Mouse (Mus musculus) neutrophil, adult 5-6 weeks (primary cell): ENCODE results near the gene Gm5089. TPM values are rescaled to one million over a fixed set of nuclear protein-coding genes. Genes with fewer than 3 reads are reported as not detected.

Experiments
- ATAC-seq: fragments of 151-379, 151-347 bp; 2 replicates; pipeline ENCODE4 v1.8.0; 2017; ENCODE audit warnings: mild to moderate bottlenecking, moderate TSS enrichment; ENCODE audit not compliant: insufficient number of reproducible peaks, poor library complexity, low FRiP score, severe bottlenecking; ENCODE audit errors: extremely low read depth
- total RNA-seq: library from RNA; stranded (forward); fragments of 200-1000 nt; gene quantifications from 2 replicates; pipeline ENCODE4 v1.2.3, GENCODE M21; 2017

Gene Gm5089
- total RNA-seq, result not detected in 2 replicates

DNA sequence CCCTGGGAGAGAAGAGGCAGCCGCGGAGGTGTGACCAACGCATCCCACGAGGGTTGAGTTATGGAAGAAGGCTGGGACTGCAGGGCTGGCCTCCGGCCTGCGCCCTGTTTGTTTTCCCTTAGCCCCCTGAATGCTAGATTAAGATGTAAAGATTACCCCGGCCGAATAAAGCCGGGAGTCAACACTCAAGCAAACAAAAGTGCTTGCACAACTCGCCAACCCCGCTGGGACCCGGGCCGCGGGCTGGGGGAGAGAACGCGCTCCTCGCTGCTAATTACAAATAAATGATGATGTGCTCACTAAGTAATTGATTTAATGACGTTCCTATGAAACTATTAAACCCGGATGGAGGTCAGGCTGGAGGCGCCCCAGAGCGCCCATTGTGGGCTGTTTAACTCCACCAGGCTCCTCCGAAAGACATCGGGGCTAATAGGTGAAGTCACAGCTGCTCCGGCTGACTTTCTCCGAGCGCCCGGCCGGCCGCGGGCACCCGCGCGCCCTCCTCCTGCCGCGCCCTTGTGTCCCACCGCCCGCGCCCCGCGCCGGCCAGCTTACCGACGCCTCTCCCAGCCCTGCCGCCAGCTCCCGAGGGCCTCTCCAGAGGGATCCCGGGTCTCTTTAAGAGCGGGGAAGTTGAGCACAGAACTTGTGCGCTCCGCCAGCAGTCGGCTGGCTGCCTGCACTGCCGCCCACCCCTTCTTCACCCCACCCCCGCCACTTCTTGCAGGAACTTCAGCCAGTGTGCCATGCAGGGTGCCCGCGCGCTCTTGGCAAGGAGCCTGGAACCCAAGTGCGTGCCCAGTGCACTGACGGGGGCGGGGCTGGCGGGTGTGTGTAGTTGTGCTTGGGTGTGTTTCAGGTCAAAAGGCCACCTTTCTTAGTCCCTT, at the start of gene Gm5089:
Gene Gm5089 (minus strand): TSS at position 620 of the 887 bp plus-strand sequence.
- ATAC-seq, result no peak

DNA sequence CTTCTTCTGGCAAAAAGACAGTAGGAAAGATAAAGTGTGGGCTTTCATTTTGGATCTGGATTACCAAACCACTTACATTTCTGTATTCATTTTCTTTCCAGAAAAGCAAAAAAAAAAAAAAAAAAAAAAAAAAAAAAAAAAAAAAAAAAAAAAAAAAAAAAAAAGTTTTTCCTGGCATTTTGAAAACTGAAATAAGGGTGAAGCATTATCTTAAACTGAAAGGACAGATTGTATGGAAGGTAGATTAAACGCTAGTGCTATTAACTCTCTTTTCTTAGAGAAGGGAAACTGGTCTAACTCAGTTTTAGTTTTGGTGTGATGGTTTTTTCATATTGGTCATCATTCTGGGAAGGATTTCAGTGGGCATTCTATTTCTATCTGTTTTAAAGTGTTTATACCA, 41.1 kb upstream of the Gm5089 start:
- ATAC-seq, result no peak

DNA sequence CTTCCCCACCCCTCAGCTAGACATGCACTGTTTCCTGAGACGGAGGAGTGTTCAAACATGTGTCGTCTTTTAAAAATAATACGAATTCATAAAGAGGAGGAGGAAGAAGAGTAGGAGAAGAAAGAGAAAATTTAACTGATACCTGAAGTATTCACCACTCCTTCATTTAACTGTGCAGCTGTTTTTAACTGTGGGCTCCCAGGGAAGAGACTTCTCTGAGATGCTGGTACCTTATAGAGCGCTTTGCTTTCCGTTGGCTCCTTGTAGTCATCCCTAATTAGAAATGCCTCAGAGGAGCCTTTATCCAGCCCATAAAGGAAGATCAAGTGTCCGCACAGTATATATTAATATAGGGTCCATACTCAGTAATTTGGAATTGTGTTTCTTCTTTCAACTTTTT, 40.6 kb upstream of the Gm5089 start:
- no peak for ATAC-seq

DNA sequence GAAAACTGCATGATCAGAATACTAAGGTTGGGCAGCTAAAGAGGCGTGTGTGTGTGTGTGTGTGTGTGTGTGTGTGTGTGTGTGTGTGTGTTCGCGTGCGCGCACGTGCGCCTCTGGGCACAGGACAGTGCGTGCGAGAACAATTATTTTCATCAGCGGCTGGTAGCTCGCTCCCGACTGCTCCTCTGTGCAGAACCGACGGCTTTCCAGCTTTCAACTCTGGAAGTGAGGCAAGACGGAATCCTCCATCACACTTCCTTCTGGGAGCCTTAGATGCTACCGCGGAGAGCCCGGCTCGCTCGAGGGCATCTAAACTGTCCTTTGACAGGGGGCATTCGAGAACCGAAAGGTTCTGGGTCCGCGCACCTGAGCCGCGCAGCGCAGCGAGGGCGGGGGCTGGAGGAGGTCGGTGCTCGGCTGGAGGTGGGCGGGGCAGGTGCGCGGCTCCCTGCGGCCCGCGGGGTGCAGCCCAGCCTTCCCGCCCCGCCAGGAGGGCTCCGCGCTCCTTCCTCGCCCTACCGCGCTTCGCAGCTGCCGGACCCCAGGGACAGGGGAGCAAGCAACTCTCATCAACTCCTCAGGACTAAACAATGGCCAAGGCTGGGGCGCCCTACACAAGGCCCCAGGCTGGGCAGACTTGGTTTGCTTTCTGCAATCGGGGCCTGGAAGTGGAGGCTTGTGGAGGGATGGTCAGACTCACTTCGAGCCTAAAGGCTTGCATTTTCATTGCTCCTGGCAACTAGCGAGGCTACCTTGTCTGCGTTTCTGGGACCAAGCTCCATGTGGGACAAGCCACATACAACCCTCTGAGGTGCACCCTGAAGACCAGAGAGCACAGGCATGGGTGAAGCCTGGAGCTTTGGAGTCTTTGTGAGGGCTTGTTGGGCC, 39.8 kb upstream of the Gm5089 start, which contains the start of gene Gm10837:
Gene Gm10837 (plus strand): TSS at position 146 of the 888 bp plus-strand sequence.
- ATAC-seq, result 0 out of 2 replicates have a peak, but pooled peaks have one; percentile 1

DNA sequence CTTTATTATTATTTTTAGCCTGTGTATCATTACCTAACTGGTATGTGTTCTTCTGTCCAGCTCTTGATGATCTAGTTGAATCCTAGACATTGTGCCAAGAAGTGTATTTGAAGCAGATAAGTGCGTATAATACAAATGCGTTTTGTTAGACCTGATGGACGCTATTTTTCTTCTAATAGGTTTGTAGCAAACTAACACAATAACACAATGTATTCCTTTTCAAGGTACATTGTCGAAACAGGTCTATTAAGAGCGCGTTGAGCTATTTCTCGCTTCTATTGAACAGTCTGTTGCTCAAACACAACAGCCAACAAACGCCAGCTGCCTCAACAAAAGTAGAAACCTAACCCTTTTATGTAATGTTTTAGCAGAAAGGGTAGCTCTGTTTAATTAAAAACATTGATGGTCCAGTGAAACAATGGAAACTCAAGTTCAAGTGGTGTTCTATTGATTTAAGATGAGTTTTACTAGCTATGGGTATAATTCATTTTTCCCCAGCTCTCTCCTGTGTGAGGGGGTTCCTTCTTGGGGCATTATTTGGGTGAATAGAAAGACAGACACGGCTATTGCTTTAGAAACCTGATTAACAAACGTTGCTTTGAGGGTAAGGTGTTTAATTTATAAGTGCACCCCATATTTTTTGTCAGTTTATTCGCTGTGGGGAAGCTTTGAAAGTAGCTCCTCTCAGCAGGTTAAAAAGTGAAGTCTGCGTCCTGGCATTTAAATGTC, 38.9 kb upstream of the Gm5089 start:
- no peak for ATAC-seq

DNA sequence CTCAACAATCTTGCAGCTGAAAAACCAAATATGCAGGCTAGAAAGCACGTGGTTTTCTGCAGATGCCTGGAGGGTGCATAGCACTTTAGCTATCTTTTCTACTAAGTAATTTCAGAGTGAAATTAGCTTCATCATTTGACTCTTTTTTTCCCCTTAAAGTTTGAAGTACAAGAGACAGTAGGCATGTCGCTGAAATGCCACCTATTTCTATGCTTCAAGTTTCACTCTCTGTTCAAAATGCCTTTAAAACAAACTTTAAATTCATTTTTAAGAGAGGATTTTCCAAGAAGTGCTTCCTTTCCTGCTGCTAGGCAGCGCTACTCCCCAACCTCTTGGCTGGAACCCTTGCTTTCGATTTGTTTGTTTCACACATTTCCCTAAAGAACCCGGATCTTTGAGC, 38.1 kb upstream of the Gm5089 start:
- no peak for ATAC-seq

DNA sequence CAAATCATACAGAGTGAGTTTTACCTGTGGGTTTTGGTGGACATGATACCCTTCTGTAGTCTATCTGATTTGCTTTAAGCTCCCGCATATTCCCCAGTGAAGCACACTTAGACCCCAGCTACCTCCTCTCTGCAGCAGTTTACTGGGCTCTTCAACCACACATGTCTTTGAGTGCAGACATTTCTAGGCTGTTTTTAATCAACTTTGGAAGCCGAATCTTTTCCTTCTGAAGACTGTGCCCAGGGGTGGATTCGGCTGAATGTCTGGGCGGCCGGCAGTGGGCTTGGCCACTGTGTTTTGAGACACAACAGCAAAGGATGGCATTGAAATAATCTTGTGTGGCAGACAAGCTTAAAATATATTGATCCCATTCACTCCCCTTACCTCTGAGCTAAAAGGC, 36.5 kb upstream of the Gm5089 start:
- ATAC-seq, result no peak

DNA sequence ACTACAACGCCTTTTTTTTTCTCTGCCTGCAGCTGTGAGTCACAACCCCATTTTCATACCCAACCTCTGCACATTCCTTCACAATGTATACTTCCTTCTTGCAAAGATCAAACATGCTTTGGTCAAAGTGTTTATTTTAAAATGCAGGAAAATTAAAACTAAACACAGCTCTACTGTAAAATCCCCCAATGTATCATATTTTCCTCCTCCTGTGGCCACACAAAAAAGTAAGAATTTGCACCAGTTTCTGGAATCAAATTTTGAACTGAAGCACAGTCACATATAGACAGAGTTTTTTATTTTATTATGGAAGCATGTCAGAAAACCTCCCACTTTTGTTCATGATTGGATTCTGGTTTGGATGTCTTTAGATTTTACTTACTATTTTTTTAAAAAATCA, 35.7 kb upstream of the Gm5089 start:
- ATAC-seq, result no peak

DNA sequence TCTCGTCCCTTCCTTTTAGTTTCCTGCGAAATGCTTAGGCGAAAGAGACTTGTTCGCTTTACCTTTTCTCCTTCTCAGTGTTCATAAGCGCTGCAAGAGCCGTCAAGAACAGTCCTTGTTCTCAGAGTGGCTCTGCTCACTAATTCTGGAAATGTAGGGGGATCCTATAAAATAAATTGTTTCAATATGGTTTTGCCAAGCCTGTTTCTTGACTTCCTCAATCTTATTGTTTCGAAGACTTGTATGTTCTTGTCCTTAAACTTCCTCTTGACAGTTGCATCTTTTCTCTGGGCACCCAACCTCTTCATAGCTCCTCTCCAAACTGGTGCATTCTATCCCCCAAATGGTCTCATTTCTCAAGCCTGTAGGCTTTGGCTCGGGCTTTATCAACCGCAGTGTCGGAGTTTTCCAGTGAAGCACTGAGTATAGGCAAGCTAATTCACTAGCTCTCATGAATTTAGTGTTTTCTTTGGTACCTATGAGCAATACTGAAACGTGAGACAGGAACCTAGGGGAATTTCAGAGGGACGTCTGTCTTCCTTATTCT, 34.8 kb upstream of the Gm5089 start:
- no peak for ATAC-seq

DNA sequence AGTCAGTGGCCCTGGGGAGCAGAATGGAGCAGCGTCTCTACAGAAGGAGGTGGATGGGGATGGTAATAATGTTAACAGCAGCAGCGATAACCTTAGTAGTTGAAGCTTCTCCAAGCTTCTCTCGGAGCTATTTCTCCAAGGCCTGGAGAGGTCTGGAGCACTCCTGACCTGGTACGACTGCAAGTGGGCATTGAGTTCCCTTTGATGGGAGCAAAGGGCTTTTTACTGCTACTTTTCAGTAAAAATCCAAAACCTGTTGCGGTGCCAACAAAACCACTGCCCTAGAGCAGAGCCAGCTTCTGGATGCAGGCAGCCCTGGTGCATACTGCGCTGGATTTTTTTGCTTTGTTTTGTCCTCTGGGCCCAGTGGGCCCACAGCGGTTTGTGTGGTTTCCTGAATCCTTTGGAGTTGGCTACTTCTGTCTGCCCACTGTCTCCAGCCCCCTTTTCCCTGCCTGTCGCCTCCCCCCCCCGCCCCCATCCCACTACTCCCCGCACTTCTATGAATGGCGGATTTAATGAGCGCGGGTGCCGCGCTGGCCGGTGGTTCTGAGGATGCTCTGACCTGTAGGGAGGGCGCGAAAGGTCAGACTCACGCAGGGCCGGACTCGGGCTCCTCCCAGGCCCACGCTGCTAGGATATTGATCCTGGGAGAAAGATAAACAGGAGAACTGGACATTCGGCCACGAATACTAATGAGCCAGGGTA, 34.1 kb upstream of the Gm5089 start:
- ATAC-seq, result no peak

DNA sequence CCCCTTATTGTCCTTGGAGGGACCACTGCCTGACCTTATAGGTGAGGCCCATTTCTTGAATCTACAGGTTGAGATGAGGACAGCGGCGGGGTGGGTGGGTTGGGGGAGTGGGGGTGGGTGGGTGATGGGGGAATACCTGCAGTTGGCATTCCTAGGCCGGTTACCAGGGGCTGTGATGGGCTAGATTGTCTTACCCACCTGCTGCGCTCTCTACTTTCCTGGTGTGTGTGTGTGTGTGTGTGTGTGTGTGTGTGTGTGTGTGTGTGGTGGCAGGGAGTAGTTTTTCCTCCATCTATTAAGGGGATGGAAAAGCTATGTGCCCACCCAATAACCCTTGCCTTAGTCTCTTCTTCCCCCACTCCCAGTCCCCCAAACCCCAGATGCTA, 33.5 kb upstream of the Gm5089 start:
- no peak for ATAC-seq

DNA sequence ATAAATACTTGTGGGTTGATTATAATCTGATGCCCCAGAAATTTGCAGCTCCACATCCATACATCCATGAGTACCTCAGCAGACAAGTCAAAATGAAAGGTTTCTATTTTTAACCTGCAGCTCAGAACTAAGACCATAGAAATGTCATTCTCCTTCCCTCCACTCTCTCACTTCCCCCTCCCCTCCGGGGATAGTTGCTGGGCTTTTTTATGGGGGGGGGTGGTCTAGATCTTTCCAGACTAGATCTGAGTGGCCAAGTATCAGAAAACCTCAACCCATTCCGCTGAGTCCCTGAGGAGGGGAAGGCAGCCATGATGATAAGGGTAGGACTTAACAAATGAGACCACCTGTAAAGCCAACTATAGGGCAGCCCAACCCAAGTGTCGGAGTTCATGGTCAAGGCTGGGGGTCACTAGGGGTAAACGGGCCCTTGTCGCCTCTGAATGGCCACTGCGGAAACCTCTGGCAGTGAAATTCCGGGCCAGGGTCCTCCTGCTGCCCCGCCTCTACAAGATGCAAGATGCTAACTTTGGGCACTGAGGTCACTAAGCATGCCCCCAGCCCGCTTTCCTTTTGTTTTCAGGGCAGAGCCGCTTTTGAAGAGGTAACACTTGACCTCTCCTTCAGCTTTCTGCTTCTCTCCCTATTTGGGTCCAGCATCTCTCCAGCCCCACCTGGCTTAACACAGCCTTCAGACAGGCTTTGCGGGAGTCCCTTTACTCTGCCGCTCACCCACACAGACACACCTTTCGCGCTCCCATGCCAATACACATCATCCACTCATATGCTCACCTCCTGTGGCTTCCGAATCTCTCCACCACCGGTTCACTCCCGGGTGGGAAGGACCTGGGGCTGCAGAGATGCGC, 32.9 kb upstream of the Gm5089 start:
- ATAC-seq, result no peak

DNA sequence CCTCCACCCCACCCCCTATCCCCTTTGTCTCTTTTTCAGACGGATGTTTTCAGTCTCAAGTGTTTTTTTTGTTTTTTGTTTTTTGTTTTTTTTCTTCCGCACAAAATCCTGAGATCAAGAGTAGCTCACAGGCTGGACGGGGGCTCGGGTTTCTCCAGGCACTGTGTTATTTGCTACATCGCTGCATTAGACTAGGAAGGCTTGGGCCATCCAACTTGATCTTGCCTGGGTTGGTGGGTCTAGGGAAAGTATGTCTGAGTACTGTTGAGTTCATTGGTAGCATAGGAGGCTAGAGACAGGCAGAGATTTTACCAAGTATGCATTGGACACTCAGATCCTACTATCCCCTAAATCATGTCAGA, 32.1 kb upstream of the Gm5089 start:
- ATAC-seq, result no peak

DNA sequence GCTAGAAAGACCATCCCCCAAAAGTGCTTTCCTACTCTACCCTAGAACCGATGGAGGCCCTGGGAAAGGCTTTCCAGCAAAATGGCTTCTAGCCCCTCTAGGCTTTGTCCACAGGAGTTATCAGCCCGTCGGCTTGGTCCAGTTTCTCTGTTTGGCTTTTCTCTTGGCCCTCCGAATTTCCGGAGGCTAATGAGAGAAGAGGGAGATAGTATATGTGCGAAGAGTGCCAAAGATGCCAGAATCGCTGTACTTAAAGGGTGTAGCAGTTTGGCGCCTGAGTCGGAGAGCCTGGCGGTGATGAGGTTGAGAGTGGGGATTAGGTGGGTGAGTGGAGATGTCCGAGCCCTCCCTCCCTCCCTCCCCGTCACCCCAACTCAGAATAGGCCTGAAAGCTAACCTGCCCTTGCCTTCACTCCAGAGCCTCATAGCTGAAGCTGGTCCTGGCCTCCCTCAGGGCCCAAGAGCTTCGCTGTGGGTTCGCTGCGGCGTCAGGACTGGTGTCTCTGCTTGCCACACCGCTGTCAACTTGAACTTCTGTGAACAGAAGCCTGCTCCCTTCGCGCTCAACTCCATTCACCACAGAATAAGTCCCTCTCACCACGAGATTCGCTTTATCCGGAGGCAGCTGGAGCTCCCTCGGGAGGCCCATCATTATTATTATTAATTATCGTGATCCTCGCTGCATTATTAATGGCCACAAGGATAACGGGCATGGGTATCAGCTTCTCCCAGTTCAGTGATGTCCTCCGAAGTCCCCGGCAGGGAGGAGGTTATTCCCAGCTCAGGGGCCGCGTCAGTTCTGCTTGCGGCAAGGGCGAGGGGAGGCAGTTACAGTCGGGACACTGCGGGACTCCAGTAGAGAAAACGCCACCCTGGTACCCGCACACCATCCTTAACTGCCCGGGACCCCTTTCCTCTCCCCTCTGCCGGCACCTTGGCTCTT, 31.4 kb upstream of the Gm5089 start:
- no peak for ATAC-seq

DNA sequence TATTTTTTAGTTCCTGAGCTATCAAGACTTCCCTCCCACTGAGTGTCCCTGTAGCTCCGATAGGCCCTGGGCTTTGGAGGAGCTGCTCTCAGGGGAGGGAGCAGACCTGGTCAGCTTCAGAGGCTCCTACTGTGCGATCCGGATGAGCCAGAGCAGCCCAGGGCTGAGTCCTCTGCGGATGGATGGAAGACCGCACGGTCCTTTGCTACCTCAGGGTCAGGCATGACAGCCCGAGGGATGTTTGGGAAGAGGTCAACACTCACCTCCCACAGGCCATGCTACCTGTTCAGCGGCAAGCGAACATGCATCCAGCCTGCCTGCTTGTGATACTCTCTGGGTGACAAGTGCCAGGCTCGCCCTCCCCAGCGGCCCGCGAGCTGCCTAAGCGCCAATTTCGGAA, 30.3 kb upstream of the Gm5089 start:
- ATAC-seq, result no peak

DNA sequence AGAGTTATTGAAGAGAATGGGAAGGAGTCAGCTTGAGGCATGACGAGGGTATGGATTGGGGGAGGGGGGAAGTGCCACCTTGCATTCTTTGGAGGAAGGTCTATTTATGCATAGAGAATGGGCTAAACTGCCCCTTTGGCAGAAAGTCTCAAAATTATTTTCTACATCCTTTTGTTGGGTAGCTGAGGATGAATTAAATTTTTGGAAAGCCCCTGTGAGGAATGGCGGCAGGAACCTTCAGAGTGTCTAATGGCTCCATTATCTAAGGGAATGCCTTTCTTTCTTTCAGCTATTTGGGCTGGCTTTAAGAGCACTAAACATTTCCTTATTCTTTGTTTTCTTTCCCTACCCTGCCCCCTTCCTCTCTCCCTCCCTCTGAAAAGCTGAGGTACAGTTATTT, 29.4 kb upstream of the Gm5089 start:
- no peak for ATAC-seq
